Mouse (Mus musculus) testis, adult 10 weeks (tissue): Measurements from ENCODE around the gene Olfr1106. TPM values are rescaled to one million over a fixed set of nuclear protein-coding genes. Genes with fewer than 3 reads are reported as not detected.

Experiments
- polyA plus RNA-seq: library from polyadenylated mRNA; stranded (reverse); fragments of 350-450 nt; fragmentation: Illumina TruSeq; extraction: RNeasy Lipid Tissue Mini Kit (QIAGEN cat#74804); gene quantifications from one replicate; pipeline ENCODE4 v1.2.3, GENCODE M21; 2014; ENCODE audit warnings: low read depth, low replicate concordance

The Olfr1106 gene
- not detected for polyA plus RNA-seq

DNA sequence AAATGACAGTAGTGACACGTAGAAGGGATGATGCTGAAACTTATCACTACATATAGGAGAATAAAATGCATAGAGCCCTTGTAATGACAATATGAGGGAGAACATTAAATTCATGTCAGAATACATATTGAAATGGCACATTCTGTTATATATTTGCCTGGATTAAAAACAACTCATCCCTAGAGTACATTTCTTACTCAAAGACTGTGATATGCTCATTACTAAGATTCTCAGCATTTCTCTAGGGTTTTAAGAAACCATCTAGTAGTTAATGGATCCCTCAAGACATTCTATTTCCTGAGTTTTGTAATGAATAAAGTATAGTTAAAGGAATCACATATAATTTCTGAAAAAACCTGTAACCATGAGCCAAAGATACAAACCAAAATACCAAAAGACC is at the start of gene Olfr1106:
Gene Olfr1106, minus strand, starts transcription at position 101 of the 400 bp plus-strand sequence.

DNA sequence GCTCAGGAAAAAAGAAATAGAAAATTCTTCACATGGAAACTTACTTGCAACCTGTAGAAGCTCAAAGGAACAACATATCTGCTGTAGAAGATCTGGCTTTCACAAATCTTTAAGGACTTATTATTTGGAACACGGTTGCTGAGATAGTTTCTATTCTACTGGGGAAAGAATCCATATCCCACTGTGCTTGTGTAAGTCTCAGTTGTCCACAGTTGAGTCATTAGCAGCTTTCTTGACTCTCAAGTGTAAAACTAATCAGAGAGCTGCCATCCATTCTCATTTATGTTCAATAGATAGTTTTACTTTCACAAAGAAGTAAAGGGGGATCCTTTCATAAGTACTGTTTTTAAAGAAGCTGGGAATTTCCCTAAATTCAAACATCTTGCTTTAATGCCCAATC is 43.8 kb upstream of the Olfr1106 start, which contains the start of gene Olfr1109:
Gene Olfr1109, minus strand, starts transcription at position 101 of the 400 bp plus-strand sequence.

DNA sequence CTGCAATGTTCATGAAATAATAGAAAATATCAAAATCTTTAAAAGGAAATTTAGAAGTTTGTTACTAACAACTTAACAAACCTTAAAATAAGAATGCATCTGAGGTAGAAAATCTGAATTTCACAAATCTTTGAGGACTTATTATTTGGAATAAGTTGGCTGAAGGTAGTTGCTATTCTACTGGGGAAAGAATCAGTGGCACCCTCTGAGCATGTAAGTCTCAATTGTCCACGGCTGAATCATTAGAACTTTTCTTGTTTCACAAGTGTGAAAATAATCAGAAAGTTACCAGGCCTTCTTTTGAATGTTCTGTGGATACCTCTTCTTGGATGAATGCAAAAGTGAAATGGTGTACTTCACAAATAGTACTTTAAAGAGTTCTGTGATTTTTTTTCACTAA is 23.6 kb upstream of the Olfr1106 start, which contains the start of gene Olfr1107:
Gene Olfr1107, minus strand, starts transcription at position 101 of the 400 bp plus-strand sequence.

DNA sequence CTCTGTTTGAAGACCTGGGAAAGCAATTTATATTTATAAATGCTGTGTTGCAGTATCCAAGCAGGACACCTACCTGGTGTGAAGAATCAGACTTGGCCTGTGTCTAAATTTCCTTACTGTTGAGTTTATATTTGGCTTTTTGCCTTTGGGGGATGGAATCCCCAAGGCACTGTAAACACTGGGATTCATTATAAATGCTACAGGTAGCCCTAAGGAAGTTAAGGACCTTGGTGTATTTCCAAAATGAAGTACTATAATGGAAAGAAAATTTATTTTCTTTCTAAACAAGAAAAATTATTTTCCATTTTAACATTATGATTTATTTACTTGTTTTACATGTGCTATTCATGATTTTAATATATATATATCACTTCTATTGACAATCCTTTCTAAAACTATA is 15.6 kb downstream of the Olfr1106 start, which contains the start of gene Olfr1105:
Gene Olfr1105, minus strand, starts transcription at position 101 of the 400 bp plus-strand sequence.

DNA sequence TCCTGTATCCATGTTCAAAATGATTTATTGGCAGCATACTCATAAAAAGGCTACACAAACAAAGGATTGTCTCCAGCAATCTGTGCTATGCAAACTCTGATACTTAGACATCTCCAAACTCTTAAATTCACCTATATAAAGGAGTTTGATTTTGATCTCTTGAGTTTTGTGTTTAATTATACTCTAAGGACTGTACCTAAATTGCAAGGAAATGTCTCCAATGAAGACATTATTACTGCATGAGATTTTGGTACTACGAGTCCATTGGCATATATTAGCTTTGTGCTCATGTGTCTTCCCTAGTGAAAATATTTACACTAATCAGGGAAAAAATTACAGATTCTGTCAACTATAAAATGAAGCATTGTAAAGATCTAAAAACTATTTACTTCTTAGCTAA is 25.1 kb downstream of the Olfr1106 start, which contains the start of gene Olfr1104:
Gene Olfr1104, minus strand, starts transcription at position 101 of the 400 bp plus-strand sequence.

DNA sequence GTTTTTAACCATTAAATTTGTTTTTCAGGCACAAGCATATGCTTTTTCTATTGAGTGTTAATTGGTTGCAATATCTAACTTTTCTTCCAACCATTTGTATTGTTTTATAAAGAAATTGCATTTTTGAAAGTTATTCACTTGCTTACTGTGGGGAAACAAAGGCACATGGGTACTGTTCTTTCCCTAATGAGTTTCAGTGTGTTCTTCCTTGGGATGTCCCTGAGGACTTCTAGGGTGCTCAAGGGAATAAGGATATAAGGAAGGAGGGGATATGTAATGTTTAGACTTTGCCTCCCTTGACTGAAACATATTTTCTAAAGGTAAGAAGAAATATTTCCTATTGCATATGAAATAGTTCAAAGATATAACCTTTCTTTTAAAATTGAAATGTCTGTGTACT is 54.0 kb downstream of the Olfr1106 start, which contains the start of gene Olfr1102:
Gene Olfr1102, plus strand, starts transcription at position 301 of the 400 bp plus-strand sequence.

Other genes starting within 250 kb of the Olfr1106 start
- not detected for gene Olfr141, start 242.3 kb downstream of the Olfr1106 start, polyA plus RNA-seq
- not detected for gene Olfr1094, start 227.6 kb downstream of the Olfr1106 start, polyA plus RNA-seq
- not detected for gene Olfr1095, start 200.6 kb downstream of the Olfr1106 start, polyA plus RNA-seq
- gene Gm13723, start 177.5 kb downstream of the Olfr1106 start, polyA plus RNA-seq: not detected
- not detected for gene Olfr1097, start 160.1 kb downstream of the Olfr1106 start, polyA plus RNA-seq
- gene Olfr1098, start 127.7 kb downstream of the Olfr1106 start, polyA plus RNA-seq: not detected
- not detected for gene Olfr1099, start 91.6 kb downstream of the Olfr1106 start, polyA plus RNA-seq
- gene Olfr1100, start 72.3 kb downstream of the Olfr1106 start, polyA plus RNA-seq: not detected
- gene Olfr1101, start 61.1 kb downstream of the Olfr1106 start, polyA plus RNA-seq: not detected
- gene Olfr1102, start 53.9 kb downstream of the Olfr1106 start, polyA plus RNA-seq: not detected
- gene Olfr1104, start 25.2 kb downstream of the Olfr1106 start, polyA plus RNA-seq: not detected
- not detected for gene Olfr1105, start 15.7 kb downstream of the Olfr1106 start, polyA plus RNA-seq
- gene Olfr1107, start 23.5 kb upstream of the Olfr1106 start, polyA plus RNA-seq: not detected
- gene Olfr1109, start 43.7 kb upstream of the Olfr1106 start, polyA plus RNA-seq: not detected
- not detected for gene Olfr259, start 62.3 kb upstream of the Olfr1106 start, polyA plus RNA-seq
- gene Olfr1110, start 88.0 kb upstream of the Olfr1106 start, polyA plus RNA-seq: not detected
- not detected for gene Olfr1111, start 100.4 kb upstream of the Olfr1106 start, polyA plus RNA-seq
- not detected for gene Olfr1112, start 135.5 kb upstream of the Olfr1106 start, polyA plus RNA-seq
- gene Olfr1113, start 156.7 kb upstream of the Olfr1106 start, polyA plus RNA-seq: not detected
- gene Olfr1115, start 195.7 kb upstream of the Olfr1106 start, polyA plus RNA-seq: not detected
- not detected for gene Olfr1116, start 215.3 kb upstream of the Olfr1106 start, polyA plus RNA-seq